Mouse (Mus musculus) spleen, adult 2 months (tissue): ENCODE measurements around the gene Irs1.

Experiments used
- CTCF ChIP-seq: fragments of 200-500 bp; IDR thresholded peaks from 2 replicates; pipeline ENCODE4 v1.5.1; 2011; ENCODE audit warnings: mild to moderate bottlenecking, inconsistent platforms; ENCODE audit not compliant: insufficient read depth, insufficient read length, insufficient replicate concordance; ENCODE audit errors: extremely low read depth
- POLR2A ChIP-seq: fragments of 200-500 bp; IDR thresholded peaks from 2 replicates; pipeline ENCODE4 v1.6.1; 2011; ENCODE audit warnings: low read depth, low read length, inconsistent platforms

DNA sequence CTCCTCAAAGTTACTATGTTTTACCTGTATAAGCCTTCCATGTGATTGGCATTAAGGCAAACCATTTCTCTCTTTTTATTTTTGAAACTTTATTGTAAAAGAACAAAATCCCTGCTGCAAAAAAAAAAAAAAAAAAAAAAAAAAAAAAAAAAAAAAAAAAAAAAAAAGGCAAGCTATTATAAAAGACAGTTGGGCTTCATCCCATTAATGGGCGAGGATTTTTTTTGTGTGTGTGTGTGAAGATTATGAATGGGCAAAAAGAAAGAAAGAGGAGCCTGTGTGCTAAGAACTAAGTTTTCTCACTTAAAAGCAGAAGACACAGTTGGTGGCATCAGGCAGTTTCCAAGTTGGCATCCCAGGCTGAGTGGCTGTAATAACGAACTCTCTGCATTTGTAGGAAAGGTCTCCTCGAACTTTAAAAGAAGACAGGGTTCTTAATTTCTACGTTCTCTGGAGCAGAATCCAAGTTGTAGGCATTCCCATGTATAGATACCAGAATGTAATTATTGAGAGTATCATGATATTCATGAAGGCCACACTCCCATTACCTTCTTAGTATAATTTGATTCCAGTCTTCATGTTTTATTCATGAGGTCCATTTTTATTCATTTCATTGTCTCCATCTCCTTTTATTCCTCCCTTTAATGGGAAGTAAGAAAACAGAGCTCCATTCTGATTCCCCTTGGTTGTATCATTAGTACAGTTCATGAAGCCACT, 38.2 kb upstream of the Irs1 start:
- no peak for TF ChIP-seq POLR2A
- no peak for TF ChIP-seq CTCF
